Mouse (Mus musculus) hindbrain, embryonic 15.5 days (tissue): ENCODE measurements around the gene Itgad. TPM values are rescaled to one million over a fixed set of nuclear protein-coding genes. Genes with fewer than 3 reads are reported as not detected.

Source experiments
- ATAC-seq: fragments of 200-750 bp; cut with Nextera tagmentation; 2 replicates; pipeline ENCODE4 v1.8.0; 2017; ENCODE audit warnings: low read depth, moderate number of reproducible peaks, moderate TSS enrichment; ENCODE audit not compliant: low FRiP score
- H3K27ac ChIP-seq: fragments of 300-500 bp; sonication (generic); replicated peaks from 2 replicates; pipeline ENCODE4 v1.5.1; 2015; ENCODE audit warnings: mild to moderate bottlenecking, inconsistent platforms
- H3K27me3 ChIP-seq: fragments of 300-500 bp; sonication (generic); 2 replicates; pipeline ENCODE4 v1.6.1; 2015; ENCODE audit warnings: control low read depth, inconsistent platforms
- H3K36me3 ChIP-seq: fragments of 300-500 bp; sonication (generic); 2 replicates; pipeline ENCODE4 v1.6.1; 2015; ENCODE audit warnings: control low read depth, inconsistent platforms
- H3K4me1 ChIP-seq: fragments of 300-500 bp; sonication (generic); replicated peaks from 2 replicates; pipeline ENCODE4 v1.6.1; 2015; ENCODE audit warnings: control low read depth, inconsistent platforms
- H3K4me2 ChIP-seq: fragments of 300-500 bp; sonication (generic); 2 replicates; pipeline ENCODE4 v1.6.1; 2015; ENCODE audit warnings: moderate library complexity, mild to moderate bottlenecking, inconsistent platforms
- H3K4me3 ChIP-seq: fragments of 300-500 bp; sonication (generic); 2 replicates; pipeline ENCODE4 v1.5.1; 2015; ENCODE audit warnings: mild to moderate bottlenecking, inconsistent platforms
- H3K9ac ChIP-seq: fragments of 300-500 bp; sonication (generic); 2 replicates; pipeline ENCODE4 v1.6.1; 2015; ENCODE audit warnings: inconsistent platforms
- H3K9me3 ChIP-seq: fragments of 300-500 bp; sonication (generic); 2 replicates; pipeline ENCODE4 v1.6.1; 2016; ENCODE audit warnings: control low read depth, inconsistent platforms
- WGBS: fragments of 180-500 bp; shearing (Covaris S2); methylation state at CpG from one replicate; pipeline ENCODE4 v1.1.7; 2015; 5-methylcytosine and 5-hydroxymethylcytosine counted together
- polyA plus RNA-seq: library from polyadenylated mRNA; unstranded; fragments of >200 nt; fragmentation: Nextera tagmentation; extraction: Ambion mirVana; gene quantifications from 2 replicates; pipeline ENCODE4 v1.2.1, GENCODE M21; 2015

The Itgad gene
- polyA plus RNA-seq, 1 experiment from 2014 or later: not detected

- ATAC-seq: no peak
Observed at GRCm38 (mm10) chr7:128270431-128270850, 116.3 kb downstream of the Itgad start.

DNA sequence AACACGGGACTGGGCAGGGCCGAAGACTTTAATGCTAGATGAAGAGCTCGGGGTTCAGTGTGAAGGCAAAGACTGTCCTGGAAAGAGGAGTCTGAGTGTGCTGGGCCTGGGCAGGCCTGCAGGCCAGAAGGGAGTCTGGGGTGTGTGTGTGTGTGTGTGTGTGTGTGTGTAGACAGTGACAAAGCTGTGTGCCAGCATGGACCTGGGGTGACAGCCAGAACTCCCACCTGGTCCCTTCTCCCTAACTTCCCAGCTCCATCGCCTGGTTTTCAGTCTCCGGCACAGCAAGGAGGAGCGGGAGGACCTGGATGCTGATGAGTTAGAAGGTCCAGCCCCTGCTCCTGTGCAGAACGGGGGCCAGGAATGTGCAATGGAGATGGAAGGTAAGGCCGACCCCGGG lies 117.3 kb downstream of the Itgad start:
- Histone ChIP-seq H3K4me1 (no peaks in the 10 kb centered on the region), H3K9ac (no peak overlapping the region), H3K36me3 (peaks cover 29% of the 10 kb centered on the region), H3K27me3 (no peaks in the 10 kb centered on the region), H3K9me3 (no peaks in the 10 kb centered on the region), H3K27ac (no peak overlapping the region), H3K4me2 (no peak overlapping the region), H3K4me3 (no peak overlapping the region)
- 99% methylated on average over 9 of the region's 9 CpGs for WGBS
- no peak for ATAC-seq

More at GRCm38 (mm10) chr7:128270431-128270850, 116.3 kb downstream of the Itgad start:
- Histone ChIP-seq H3K4me2 (no peak overlapping the region), H3K9ac (no peak overlapping the region), H3K9me3 (no peaks in the 10 kb centered on the region), H3K27me3 (no peaks in the 10 kb centered on the region), H3K4me1 (no peaks in the 10 kb centered on the region), H3K27ac (no peak overlapping the region), H3K36me3 (peaks cover 21% of the 10 kb centered on the region), H3K4me3 (no peak overlapping the region)
- WGBS: 61% methylated on average over 13 of the region's 13 CpGs

Other genes with a start within 250 kb of the Itgad start
- 47.3 and 47.7 TPM in 2 replicates for gene Kat8, start 241.9 kb upstream of the Itgad start, polyA plus RNA-seq
- 0.54 TPM in 2 replicates for gene Prss8, start 224.3 kb upstream of the Itgad start, polyA plus RNA-seq
- gene Prss36, start 207.7 kb upstream of the Itgad start, polyA plus RNA-seq: 12.6 and 14.8 TPM in 2 replicates
- 357 and 368 TPM in 2 replicates for gene Fus, start 186.9 kb upstream of the Itgad start, polyA plus RNA-seq
- gene Pycard, start 160.5 kb upstream of the Itgad start, polyA plus RNA-seq: 6.7 and 10.3 TPM in 2 replicates
- not detected in 2 replicates for gene Trim72, start 150.4 kb upstream of the Itgad start, polyA plus RNA-seq
- gene Itgam, start 91.7 kb upstream of the Itgad start, polyA plus RNA-seq: 1.1 and 1.2 TPM in 2 replicates
- not detected in 2 replicates for gene Gm49368, start 91.7 kb upstream of the Itgad start, polyA plus RNA-seq
- gene Itgax, start 24.8 kb upstream of the Itgad start, polyA plus RNA-seq: 0.18 TPM in 1 of 2 replicates, not detected in the other
- 0.31 and 0.50 TPM in 2 replicates for gene Cox6a2, start 52.0 kb downstream of the Itgad start, polyA plus RNA-seq
- gene Armc5, start 83.0 kb downstream of the Itgad start, polyA plus RNA-seq: 14.2 and 14.7 TPM in 2 replicates
- 7.4 and 8.0 TPM in 2 replicates for gene 9130023H24Rik, start 83.7 kb downstream of the Itgad start, polyA plus RNA-seq
- 27.8 and 28.2 TPM in 2 replicates for gene Tgfb1i1, start 92.4 kb downstream of the Itgad start, polyA plus RNA-seq
- gene Slc5a2, start 111.3 kb downstream of the Itgad start, polyA plus RNA-seq: 0.29 TPM in 1 of 2 replicates, not detected in the other
- 23.4 and 27.6 TPM in 2 replicates for gene BC017158, start 143.8 kb downstream of the Itgad start, polyA plus RNA-seq